Mouse (Mus musculus): ENCODE data around the gene Hsf2bp.

Hsf2bp gene

DNA sequence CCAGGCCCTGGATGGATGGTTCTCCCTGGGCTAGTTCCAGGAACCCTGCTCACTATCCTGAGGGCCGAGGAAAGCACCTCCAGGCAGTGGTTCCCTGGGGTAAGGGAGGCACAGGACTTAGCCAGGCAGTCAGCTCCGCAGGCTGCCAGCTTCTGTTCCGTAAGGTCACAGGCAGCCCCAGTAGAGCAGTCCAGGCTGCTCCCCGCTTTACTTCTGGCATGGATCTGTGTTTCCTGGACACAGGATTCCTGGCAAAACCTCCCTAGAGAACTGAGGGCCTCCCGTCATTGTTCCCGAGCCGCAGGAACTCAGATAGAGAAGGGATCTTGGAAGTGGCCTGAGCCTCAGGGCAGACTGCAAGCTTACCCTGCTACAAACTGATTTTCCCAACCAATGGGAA is 104.7 kb downstream of the Hsf2bp start:
- no peak for DNase-seq

- no peak for DNase-seq
Measured at GRCm38 (mm10) chr17:31929844-31930715, 106.1 kb downstream of the Hsf2bp start.

- DNase-seq = no peak
Measured at GRCm38 (mm10) chr17:31929032-31929431, 107.1 kb downstream of the Hsf2bp start.

GRCm38 (mm10) chr17:31927895-31928626 is 108.1 kb downstream of the Hsf2bp start:
- peak; percentile 12 for DNase-seq

DNA sequence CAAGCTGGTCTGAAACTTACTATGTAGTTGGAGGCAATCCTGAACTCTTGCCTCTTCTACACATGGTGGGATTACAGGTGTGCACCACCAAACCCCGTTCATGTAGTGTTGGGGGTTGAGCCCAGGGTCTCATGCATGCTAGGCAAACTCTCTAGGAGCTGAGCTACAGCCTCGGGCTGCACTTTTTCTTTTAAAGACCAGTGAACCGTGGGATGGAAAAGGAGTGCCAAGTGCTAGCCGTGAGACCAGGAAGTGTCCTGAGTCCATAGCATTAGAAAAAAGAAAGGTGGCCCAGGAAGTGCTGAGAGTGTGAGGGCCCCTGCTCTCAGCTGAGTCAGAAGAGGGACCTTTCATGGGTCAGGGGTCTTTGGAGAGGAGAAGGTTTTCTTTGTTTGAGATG is 111.9 kb downstream of the Hsf2bp start:
- DNase-seq = no peak

GRCm38 (mm10) chr17:31923310-31923970 is 112.7 kb downstream of the Hsf2bp start:
- DNase-seq = no peak

DNA sequence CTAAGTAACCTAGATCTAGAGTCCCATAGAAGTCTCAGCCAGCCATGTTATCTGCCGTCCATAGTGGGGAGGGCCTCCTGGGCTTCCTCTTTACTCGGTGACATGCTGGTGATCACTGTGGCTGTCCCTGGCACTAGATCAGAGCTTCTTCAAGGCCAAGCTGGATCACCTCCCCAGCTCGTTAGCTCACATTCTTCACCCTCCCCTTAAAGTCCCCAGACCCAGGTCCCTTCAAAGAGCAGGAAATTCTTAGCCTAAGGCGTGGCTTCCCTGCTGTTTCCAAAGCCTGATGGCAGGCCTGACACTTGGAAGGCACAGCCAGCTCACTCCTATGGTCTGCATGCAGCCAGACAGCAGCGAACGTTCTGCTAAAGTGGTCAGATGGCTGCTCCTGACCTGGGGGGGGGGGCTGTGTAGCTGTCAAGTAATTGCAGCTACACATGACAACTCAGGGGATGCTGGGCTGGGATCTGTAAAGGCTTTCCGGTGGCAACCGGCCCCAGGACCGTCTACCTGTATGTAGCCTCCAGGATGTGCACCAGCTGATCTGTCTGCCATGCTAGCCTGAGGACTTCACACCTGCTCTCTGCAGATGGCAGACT is 115.5 kb downstream of the Hsf2bp start:
- no peak for DNase-seq

DNA sequence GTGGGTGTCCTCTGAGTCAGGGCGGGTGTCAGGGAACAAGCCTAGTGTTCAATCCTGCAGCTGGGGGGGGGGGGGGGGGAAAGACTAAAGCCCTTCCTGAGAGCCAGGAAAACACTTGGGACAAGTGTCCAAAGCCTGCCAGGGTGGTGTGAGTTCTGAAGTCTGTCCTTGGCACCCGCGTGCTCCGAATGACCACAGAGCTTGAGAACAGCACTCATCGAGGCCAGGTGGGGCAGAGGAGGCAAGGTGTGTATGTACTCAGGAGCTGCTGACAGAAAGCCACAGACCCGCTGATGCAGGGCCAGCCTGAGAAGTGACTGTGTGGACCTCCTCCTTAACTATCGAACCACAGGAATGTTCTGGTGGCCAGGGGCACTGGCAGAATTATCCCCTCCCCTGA is 116.5 kb downstream of the Hsf2bp start:
- no peak for DNase-seq

GRCm38 (mm10) chr17:31918374-31918773 is 117.8 kb downstream of the Hsf2bp start:
- DNase-seq = no peak

DNA sequence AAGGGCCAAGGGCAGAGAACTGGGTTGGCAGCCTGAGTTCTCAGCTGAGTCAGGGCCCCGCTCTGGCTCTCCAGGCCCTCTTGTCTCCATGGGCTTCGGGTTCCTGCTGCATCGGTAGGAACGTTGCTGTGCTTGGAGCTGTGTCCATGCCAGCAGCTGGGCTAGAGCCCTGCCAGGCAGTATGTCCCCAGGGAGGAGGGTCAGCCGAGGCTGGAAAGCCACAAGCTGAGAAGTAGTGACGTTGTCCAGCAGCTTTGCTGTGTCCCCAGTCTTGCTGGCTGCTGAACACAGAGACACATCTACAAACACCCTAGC is 119.7 kb downstream of the Hsf2bp start:
- no peak for DNase-seq

DNA sequence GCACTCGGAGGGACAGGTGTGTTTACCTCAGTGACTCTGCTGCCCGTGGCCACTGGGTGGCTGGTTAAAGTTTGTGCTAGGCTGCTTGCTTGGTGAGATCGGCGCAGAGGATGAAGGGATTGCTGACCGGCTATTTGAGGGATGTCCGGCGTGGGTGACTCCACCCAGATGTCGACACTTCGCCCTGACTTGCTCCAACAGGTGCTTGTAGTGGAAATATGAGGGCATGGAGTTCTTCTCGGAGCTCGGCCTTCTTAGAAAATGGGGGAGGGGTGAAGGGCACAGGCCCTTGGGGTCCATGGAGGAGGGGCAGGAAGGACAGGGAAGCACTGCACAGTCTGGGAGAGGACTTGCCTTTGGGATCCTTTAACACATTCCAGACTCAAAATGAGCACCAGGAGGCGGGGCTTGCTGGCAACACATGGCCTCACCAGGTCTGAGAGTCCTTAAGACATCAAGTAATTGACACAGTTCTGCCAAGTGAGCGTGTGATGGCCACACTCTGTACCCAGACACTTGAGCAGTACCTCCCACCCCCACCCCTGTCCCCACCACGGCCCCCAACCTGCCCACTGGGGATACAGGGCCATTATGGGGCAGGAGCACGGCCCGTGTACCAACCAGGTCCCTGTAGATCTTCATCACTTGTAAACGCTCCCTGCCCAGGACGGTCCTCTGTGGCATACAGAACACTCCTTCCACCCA is 120.2 kb downstream of the Hsf2bp start:
- no peak for DNase-seq

DNA sequence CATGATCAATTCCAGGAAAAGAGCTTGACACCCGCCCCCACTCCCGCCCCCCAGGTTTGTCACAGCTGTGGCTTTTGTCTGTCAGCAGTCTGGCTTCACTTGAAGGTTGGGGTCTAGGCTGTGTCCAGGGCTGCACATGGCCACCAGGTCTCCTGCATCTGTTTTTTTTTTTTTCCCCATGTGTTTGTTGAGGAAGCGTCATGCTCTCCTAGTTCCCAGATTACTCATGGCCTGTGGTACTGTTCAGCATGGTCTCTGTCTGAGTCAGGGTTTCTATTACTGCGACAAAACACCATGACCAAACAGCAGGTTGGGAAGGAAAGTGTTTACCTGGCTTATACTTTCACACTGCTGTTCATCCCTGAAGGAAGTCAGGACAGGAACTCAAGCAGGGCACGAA is 121.8 kb downstream of the Hsf2bp start:
- DNase-seq = no peak

- no peak for DNase-seq
Measured at GRCm38 (mm10) chr17:31912881-31913662, 123.1 kb downstream of the Hsf2bp start.

DNA sequence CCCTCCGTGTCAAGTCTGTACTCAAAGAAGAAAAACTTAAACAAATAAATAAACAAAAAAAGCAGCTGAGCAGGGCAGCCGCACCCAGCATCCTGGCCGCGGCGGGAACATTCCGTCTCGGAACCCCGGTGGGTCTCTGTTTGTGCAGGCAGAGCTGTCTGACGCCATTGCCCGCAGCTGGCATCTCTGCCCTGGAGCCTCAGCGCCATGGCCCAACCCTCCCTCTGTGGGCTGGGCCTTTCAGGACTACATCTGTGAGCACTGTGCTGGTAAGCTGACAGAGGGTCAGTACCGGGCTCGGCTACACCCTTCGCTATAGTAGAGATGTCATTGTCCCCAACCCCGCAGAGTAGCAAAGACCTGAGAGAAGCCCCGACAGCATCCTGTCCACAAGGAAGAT is 123.8 kb downstream of the Hsf2bp start:
- no peak for DNase-seq

DNA sequence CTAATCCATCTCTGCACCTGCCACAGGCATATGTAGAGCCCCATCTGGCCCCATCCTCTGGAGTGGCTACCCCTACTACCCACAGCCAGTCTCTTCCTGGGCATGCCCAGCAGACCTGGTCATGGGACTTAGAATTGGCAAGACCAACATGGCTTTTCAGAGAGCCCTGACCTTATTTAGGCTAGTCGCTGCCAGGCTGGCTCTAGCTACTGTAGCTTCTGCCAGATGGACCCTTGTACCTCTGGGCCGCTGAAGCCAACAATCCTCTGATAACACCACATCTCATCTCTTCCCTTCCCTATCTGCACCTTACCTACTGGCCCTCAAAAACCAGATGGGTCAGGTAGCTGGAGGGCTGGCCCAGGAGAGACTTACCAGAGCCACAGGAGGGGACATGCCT is 127.2 kb downstream of the Hsf2bp start:
- DNase-seq = no peak

DNA sequence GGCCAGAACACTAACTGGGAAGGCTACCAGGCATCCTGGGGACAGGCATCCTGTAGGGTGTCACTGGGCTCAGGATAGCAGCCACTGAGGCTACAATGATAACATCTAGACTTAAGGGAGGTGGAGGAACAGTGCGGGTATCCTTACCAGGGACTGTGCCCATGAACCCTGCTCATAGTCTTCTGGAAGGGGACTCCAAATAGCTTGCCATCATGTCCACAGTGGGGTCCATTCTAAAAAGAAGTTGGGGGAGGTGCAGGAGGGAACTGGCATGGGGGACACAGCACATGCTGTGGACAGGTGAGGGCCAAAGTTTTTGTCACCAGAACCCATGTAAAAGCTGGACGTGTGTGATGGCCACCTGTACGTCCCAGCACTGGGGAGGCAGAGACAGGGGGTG is 129.7 kb downstream of the Hsf2bp start:
- DNase-seq = no peak

DNA sequence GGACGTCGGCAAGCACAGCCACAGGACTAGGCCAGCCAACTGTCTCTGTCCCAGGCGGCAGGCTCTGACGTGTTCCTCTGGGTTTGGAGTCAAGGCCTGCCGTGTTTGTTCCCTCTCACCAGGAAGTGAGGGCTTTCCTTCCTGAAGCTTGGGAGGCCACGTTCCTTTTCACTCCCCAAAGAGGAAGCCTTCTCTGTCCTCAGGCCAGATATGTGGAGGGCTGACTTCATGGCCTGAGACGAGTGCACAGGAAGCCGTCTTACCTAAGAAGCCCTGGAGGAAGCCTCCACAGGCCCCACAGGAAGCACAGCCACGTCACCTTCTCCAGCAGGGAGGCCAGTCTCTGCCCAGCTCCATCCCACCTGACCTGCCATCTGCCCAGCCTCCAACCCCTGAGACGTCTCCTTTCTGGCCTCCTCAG is 130.3 kb downstream of the Hsf2bp start:
- DNase-seq = no peak

DNA sequence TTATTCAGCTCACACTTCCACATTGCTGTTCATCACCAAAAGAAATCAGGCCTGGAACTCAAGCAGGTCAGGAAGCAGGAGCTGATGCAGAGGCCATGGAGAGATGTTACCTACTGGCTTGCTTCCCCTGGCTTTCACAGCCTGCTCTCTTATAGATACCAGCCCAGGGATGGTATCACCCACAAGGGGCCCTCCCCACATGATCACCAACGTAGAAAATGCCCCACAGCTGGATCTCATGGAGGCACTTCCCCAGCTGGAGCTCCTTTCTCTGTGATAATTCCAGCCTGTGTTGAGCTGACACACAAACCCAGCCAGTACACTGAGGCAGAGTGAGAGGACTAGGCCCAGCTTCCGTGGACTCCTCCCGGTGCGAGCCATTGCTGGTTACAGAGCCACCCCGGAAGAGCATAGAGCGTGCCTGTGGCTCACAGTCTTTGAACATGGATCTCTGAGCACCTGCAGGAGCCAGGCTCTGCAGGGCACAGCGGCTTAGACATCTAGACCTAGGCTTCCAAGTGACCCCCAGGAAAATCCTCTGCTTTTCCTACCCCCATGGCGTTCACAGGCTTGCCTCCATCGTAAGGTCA is 130.9 kb downstream of the Hsf2bp start:
- no peak for DNase-seq

DNA sequence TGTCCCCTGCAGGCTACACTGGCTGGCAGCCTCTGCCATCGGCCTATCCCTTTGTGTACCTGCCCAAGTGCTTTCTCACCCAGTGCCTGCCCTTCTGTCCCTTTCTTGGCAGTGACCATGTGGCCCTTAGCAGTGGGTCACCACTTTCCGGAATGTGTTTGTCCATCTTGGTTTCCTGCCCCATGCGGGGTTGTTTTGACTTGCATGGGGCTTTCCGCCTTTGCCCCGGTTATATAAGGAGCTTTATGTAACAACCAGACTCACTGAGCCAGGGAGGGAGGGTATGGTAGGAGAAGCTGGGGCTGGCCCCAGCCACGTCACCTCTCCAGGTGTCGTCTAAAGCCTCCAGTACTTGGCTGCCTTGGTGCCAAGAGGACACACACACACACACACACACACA is 132.1 kb downstream of the Hsf2bp start:
- no peak for DNase-seq

DNA sequence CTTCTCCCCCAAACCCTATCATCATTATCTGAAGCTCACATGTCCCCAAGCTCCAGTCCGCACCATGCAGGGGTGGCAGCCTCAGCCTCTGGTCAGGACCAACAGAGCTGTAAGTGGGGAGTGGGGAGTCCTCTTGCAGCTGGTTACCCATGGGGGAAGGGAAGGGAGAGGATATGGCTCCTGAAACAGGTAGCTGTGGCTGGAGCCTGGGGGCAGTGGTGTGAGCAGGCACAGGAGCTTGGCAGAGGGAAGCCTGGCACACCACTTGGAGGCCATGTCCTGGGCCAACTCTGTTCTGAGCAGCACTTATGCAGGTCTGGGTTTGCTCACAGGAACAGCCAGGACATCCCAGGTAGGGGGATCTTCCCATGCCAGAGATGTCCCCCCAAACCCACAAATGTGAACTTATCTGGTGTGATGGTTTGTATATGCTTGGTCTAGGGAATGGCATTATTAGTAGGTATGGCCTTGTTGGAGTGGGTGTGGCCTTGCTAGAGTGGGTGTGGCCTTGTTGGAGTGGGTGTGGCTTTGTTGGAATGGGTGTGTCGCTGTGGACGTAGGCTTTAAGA is 133.4 kb downstream of the Hsf2bp start:
- no peak for DNase-seq
